Comparison of ENCODE assay signal across 9 mouse cellular contexts in genomic region chr2:13011472-13011871, GRCm38 (mm10). TPM values are rescaled to one million over a fixed set of nuclear protein-coding genes. Genes with fewer than 3 reads are reported as not detected.
DNase-seq lines count a peak whose midpoint lies in the region; ATAC-seq lines count a peak whose summit lies in the region.
"Had no signal": no experiment of that assay in that cellular context is flagged by ENCODE, and none has a peak within 500 bp of the region (broad histone marks: within the 10 kb centered on the region; RNA-seq: fewer than 3 reads in every experiment).

C1ql3 (minus strand) TSS chr2:13011806.

- H3K4me1 ChIP-seq in heart, embryonic 15.5 days (replicated peaks): peaks cover 30% of the 10 kb centered on the region
- H3K4me1 ChIP-seq in stomach, embryonic 15.5 days: peaks cover 18% of the 10 kb centered on the region

- peak within 1 kb of the TSS; percentile 52 for H3K9ac ChIP-seq in heart, embryonic 15.5 days
- peak within 1 kb of the TSS; percentile 19; the same call in 1 of the 2 replicates for H3K9ac ChIP-seq in stomach, embryonic 15.5 days

- H3K27ac ChIP-seq in heart, embryonic 15.5 days: no peak within 1 kb of the TSS
- no peak within 1 kb of the TSS for H3K27ac ChIP-seq in stomach, embryonic 15.5 days

- H3K27me3 ChIP-seq in heart, embryonic 15.5 days: peaks cover 32% of the 10 kb centered on the region
- H3K27me3 ChIP-seq in stomach, embryonic 15.5 days (replicated peaks): peaks cover 34% of the 10 kb centered on the region

- H3K4me2 ChIP-seq in heart, embryonic 15.5 days: peak within 1 kb of the TSS; percentile 100
- peak within 1 kb of the TSS; percentile 100 for H3K4me2 ChIP-seq in stomach, embryonic 15.5 days

- no peak for ATAC-seq in heart, embryonic 15.5 days (replicated peaks; ENCODE audit: insufficient number of reproducible peaks, insufficient read depth, low FRiP score, low read depth)
- peak; percentile 13; the same call in 1 of the 2 replicates for ATAC-seq in granulocyte monocyte progenitor cell, adult 5-6 weeks (replicated peaks; ENCODE audit: poor library complexity, severe bottlenecking)
- no peak for ATAC-seq in stomach, embryonic 15.5 days (ENCODE audit: insufficient read depth, low FRiP score, low read depth)

- peak within 1 kb of the TSS; percentile 62 for H3K4me3 ChIP-seq in heart, embryonic 15.5 days
- peak within 1 kb of the TSS; percentile 52 for H3K4me3 ChIP-seq in stomach, embryonic 15.5 days (replicated peaks)

- no peaks in the 10 kb centered on the region for H3K9me3 ChIP-seq in heart, embryonic 15.5 days (replicated peaks)
- no peaks in the 10 kb centered on the region for H3K9me3 ChIP-seq in stomach, embryonic 15.5 days

- H3K36me3 ChIP-seq in heart, embryonic 15.5 days: no peaks in the 10 kb centered on the region
- no peaks in the 10 kb centered on the region for H3K36me3 ChIP-seq in stomach, embryonic 15.5 days

- 2% methylated on average over 19 of the region's 19 CpGs for WGBS in heart, embryonic 15.5 days
- WGBS in stomach, embryonic 15.5 days: 2% methylated on average over 19 of the region's 19 CpGs

- intact Hi-C loops in heart, postnatal 14 days (cut with DNase I): loop anchor here (1.0 kb wide), 1 partner anchor 303 kb away; no protein-coding TSS in a partner anchor

- no peak for DNase-seq in heart, postnatal 14 days
- DNase-seq in embryo, embryonic 10 days (ENCODE audit: low spot score): peak; percentile 49
- DNase-seq in layer of hippocampus, postnatal 25 days (ENCODE audit: extremely low spot score in 1 of 2, low spot score in 1 of 2): peak; percentile 68 to 72
- DNase-seq in mesoderm, embryonic 11.5 days (ENCODE audit: low read depth, low spot score): peak; percentile 45
- no peak for DNase-seq in lung, adult 18-20 months

RNA-seq across cellular contexts. Expression of gene C1ql3, which starts in this region (rescaled TPM):
- polyA plus RNA-seq in heart, embryonic 15.5 days (2015; fragmentation: Nextera tagmentation; extraction: Ambion mirVana): 0.58 and 0.89 TPM in 2 replicates
- not detected for total RNA-seq in heart, postnatal 14 days (2021)
- total RNA-seq in granulocyte monocyte progenitor cell, adult 5-6 weeks (2014; fragmentation: Nextera tagmentation): not detected in 2 replicates
- not detected in 2 replicates for total RNA-seq in granulocyte monocyte progenitor cell, adult 5-6 weeks (2017)
- 100 to 1,000 TPM; 155 to 164 TPM for total RNA-seq in layer of hippocampus, postnatal 25 days (2021)
- 0.26 and 0.32 TPM in 2 replicates for polyA plus RNA-seq in stomach, embryonic 15.5 days (2015; fragmentation: Nextera tagmentation; extraction: Ambion mirVana)
- total RNA-seq: adrenal gland, postnatal 36 days had no signal

Comparison
In these comparisons a context has a peak if more than half of its experiments do, and no peak if none do; other contexts are left out.
1. RNA of gene C1ql3 (total RNA-seq): 155 to 164 TPM in layer of hippocampus, postnatal 25 days; not detected in heart, postnatal 14 days and not detected in granulocyte monocyte progenitor cell, adult 5-6 weeks; every median in the first group is over 100 times any median in the second.
2. Peak in ATAC-seq in granulocyte monocyte progenitor cell, adult 5-6 weeks; RNA of the gene not detected or under 1 TPM.
3. DNase-seq: peak in embryo, embryonic 10 days (single experiment), layer of hippocampus, postnatal 25 days (2 of 2) and mesoderm, embryonic 11.5 days (single experiment); none in heart, postnatal 14 days (0 of 2) and lung, adult 18-20 months (0 of 2).